Mouse (Mus musculus): ENCODE results near the gene Prkn. TPM values are rescaled to one million over a fixed set of nuclear protein-coding genes. Genes with fewer than 3 reads are reported as not detected.

Prkn gene
- polyA plus RNA-seq, 1 experiment from 2014 or later: 2.5 TPM

DNA sequence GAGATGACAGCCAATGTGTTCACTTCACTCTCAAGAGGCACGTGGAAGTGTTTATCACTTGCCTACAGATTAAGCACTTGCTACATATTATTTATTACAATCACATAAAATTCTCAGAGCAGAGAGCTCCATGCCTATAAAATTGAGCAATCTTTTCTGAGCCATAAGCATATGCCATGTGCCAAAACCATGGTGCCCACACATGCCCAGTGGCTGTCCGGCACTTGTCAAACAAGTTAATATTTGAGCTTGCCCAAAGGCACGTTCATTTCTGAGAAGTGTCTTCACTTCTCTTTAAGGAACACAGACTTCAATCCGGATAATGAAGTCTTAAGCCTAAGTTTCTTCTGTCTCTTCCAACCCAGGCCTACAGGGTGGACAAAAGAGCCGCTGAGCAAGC lies 1210.1 kb downstream of the Prkn start:
- DNase-seq (ENCODE audit: low read depth, low spot score) (no peak), ATAC-seq (no peak)
- ChIA-PET CTCF (interaction anchor here (1.0 kb wide), 1 partner anchor 9 kb away, joined by 5 read pairs; no protein-coding TSS in a partner anchor), POLR2A (no interaction called here)
- in situ Hi-C loops (cut with MboI; ENCODE audit: low pct_unique_long_range_greater_than_20kb): no loop called here
- TF ChIP-seq CTCF (IDR thresholded peaks at IDR 0.05): no peak
- no peaks in the 10 kb centered on the region for H3K27me3 ChIP-seq

DNA sequence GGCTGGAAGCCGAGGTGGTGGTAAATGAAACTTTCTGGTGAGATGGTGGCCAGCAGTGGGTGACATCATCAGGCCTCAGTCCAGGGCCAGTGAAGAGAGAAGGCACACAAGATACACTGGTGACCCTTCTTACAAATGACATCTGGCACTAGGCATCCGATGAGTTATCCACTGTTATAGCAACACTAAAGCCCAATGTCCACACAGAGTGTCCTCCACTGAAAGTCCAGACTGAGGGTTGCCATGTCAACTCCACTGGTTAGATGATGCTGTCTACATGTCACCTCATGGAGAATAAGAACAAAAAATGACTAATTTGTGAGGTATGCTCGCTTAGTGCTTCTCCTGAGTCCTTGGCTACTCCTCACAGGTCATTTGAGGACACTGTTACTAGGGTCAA lies 1210.8 kb downstream of the Prkn start:
- TF ChIP-seq CTCF (IDR thresholded peaks at IDR 0.05): no peak
- in situ Hi-C loops (cut with MboI; ENCODE audit: low pct_unique_long_range_greater_than_20kb): no loop called here
- ChIA-PET POLR2A (no interaction called here), CTCF (no interaction called here)
- DNase-seq (ENCODE audit: low read depth, low spot score) (peak; percentile 17), ATAC-seq (peak; percentile 65)
- H3K27me3 ChIP-seq: no peaks in the 10 kb centered on the region

DNA sequence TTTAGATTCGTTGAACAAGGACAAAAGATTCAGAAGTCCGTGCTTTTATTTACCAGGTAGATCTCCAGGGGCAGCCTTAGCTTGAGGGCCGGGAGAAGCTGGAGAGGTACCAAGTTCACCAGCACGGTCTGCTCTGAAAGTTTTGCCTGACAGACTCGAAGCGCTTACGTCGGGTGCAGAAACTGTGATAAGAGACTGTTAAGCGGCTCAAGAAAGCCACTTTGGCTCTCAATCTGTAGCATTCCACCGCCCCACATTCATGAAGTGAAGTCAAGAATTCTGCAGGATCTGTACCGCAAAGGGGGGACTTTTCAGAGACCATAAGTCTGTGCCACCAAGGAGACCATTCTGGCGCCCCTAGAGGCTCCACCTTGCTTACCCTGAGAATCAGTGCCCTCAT lies 1212.5 kb downstream of the Prkn start:
- in situ Hi-C loops (cut with MboI; ENCODE audit: low pct_unique_long_range_greater_than_20kb): no loop called here
- TF ChIP-seq CTCF (IDR thresholded peaks at IDR 0.05): no peak
- ATAC-seq (no peak), DNase-seq (ENCODE audit: low read depth, low spot score) (no peak)
- POLR2A ChIA-PET: no interaction called here
- CTCF ChIA-PET: interaction anchor here (1.2 kb wide), 2 partner anchors 21 to 36 kb away, joined by 3 read pairs; no protein-coding TSS in a partner anchor
- H3K27me3 ChIP-seq: no peaks in the 10 kb centered on the region

DNA sequence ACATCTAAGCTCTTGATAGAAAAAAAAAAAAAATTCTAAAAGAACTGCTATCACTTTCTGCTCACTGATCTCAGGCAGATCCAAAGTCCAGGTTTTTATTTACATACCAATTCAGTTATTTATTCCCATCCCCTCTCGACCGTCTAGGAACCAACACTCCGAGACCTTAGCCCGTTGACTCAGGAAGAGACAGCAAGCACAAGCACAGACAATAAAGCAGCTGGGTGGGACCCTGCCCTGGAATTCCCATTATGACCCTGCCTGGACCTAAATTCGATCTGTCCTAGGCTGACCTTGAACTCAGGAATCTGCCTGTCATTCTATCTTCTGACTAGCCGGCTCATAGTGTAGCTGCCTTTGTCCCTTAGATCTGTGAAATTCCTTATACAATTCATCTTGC lies 1218.9 kb downstream of the Prkn start:
- ATAC-seq (no peak), DNase-seq (ENCODE audit: low read depth, low spot score) (no peak)
- ChIA-PET POLR2A (no interaction called here), CTCF (interaction anchor here (0.6 to 0.8 kb wide), 2 partner anchors 9 to 103 kb away, joined by 3 to 5 read pairs; no protein-coding TSS in a partner anchor)
- in situ Hi-C loops (cut with MboI; ENCODE audit: low pct_unique_long_range_greater_than_20kb): no loop called here
- TF ChIP-seq CTCF (IDR thresholded peaks at IDR 0.05): no peak
- no peaks in the 10 kb centered on the region for H3K27me3 ChIP-seq

DNA sequence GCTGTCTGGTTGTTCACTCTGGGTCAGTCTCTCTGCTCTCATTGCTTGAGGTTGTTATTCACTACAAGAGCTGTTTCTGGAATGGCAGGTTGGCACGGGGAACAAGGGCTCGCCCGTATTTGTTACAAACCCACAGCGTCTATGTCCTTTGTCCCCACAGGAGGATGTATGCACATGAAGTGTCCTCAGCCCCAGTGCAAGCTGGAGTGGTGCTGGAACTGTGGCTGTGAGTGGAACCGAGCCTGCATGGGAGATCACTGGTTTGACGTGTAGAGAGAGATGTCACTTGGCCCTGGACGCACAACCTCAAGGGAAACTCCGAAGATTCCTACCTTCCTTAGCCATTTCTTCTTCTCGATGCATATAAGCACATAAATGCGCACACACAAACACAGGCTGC lies 1221.2 kb downstream of the Prkn start:
- H3K27me3 ChIP-seq: no peaks in the 10 kb centered on the region
- DNase-seq (ENCODE audit: low read depth, low spot score): no peak
- ChIA-PET POLR2A (no interaction called here), CTCF (no interaction called here)
- TF ChIP-seq CTCF (IDR thresholded peaks at IDR 0.05): no peak
- in situ Hi-C loops (cut with MboI; ENCODE audit: low pct_unique_long_range_greater_than_20kb): no loop called here
- ATAC-seq: no peak

DNA sequence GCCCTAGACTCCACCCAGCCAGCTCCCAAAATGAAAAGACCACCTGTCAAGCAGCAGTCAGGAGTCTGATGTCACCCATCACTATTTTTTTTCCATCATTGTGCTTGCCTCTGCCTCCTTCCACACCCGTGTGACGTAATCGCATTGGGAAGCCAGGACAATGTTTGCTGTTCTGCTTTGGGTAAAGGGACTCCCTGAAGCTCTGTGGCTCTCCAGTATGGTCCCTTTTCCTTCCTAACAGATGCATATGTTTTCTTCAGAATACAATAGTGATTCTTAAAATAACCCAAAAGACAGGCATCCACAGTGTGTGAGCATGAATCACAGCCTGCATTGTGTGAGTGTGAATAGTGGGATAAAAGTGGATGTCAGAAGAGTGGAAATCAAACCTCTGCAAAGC lies 1222.7 kb downstream of the Prkn start:
- TF ChIP-seq CTCF (IDR thresholded peaks at IDR 0.05): no peak
- DNase-seq (ENCODE audit: low read depth, low spot score) (no peak), ATAC-seq (no peak)
- H3K27me3 ChIP-seq: no peaks in the 10 kb centered on the region
- in situ Hi-C loops (cut with MboI; ENCODE audit: low pct_unique_long_range_greater_than_20kb): no loop called here
- POLR2A ChIA-PET: interaction anchor here (0.6 kb wide), 1 partner anchor 87 kb away, joined by 3 read pairs; no protein-coding TSS in a partner anchor
- CTCF ChIA-PET: no interaction called here

DNA sequence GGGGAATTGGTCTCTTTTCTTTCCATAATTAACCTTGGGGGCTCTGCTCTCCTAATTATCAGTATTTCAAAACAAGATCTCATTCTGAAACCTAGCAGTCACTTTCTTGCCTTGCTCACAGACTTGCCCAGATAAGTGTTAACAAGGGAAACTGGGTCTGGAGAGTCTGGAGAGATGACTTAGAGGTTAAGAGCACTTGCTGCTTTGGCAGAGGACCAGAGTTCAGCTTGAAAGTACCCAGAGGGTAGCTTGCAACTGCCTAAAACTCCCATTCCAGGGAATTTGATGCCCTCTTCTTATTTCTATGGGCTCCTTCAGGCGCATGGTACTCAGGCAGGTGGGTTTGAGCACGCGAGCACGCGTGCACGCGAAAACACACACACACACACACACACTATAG lies 1223.3 kb downstream of the Prkn start:
- in situ Hi-C loops (cut with MboI; ENCODE audit: low pct_unique_long_range_greater_than_20kb): no loop called here
- no peaks in the 10 kb centered on the region for H3K27me3 ChIP-seq
- no peak for DNase-seq (ENCODE audit: low read depth, low spot score)
- ChIA-PET CTCF (no interaction called here), POLR2A (no interaction called here)
- TF ChIP-seq CTCF (IDR thresholded peaks at IDR 0.05): no peak
- ATAC-seq: no peak

DNA sequence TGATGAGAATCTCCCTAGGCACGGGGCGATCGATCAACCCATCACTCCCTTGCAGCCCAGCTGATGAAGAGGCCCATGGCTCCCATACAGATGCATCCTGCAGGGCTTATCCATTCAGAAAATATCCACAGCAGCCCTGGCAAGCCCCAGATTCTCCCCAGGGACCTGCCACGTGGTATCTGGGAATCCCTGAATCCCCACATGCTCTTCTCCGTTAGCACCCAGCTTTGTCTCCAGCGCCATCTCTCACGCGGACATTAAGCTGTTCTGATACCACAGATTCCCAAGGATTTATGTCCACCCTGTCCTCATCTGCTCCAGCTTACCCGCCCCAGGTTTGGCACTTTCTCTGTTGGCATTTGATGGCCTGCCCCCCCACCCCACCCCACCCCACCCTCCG lies 1225.9 kb downstream of the Prkn start:
- no peak for TF ChIP-seq CTCF (IDR thresholded peaks at IDR 0.05)
- CTCF ChIA-PET: no interaction called here
- in situ Hi-C loops (cut with MboI; ENCODE audit: low pct_unique_long_range_greater_than_20kb): no loop called here

DNA sequence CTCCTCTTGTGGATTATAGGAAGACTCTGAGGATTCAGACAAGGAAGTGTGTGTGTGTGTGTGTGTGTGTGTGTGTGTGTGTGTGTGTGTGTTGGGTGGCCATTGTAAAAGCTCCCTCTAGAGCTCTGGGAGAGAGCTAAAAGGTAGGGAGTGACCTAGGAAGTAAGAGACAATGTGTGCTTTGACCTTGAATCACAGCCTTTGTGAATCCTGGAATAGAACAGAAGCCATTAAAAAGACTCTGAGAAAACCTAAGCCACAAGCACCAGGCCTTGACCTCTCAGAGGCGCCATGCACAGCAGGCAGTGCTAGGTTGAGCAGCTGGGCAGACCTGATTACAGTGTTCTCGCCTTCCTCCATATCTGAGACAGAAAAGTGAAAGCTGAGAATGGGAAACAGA lies 1236.6 kb downstream of the Prkn start:
- POLR2A ChIA-PET: no interaction called here
- TF ChIP-seq CTCF (IDR thresholded peaks at IDR 0.05): no peak
- DNase-seq (ENCODE audit: low read depth, low spot score): no peak
- ATAC-seq: no peak
- no peaks in the 10 kb centered on the region for H3K27me3 ChIP-seq
- CTCF ChIA-PET: no interaction called here
- in situ Hi-C loops (cut with MboI; ENCODE audit: low pct_unique_long_range_greater_than_20kb): no loop called here

More for the DNA sequence above, 1225.9 kb downstream of the Prkn start:
- no peaks in the 10 kb centered on the region for H3K27me3 ChIP-seq
- no peak for DNase-seq (ENCODE audit: low read depth, low spot score)
- ATAC-seq: no peak
- POLR2A ChIA-PET: no interaction called here

DNA sequence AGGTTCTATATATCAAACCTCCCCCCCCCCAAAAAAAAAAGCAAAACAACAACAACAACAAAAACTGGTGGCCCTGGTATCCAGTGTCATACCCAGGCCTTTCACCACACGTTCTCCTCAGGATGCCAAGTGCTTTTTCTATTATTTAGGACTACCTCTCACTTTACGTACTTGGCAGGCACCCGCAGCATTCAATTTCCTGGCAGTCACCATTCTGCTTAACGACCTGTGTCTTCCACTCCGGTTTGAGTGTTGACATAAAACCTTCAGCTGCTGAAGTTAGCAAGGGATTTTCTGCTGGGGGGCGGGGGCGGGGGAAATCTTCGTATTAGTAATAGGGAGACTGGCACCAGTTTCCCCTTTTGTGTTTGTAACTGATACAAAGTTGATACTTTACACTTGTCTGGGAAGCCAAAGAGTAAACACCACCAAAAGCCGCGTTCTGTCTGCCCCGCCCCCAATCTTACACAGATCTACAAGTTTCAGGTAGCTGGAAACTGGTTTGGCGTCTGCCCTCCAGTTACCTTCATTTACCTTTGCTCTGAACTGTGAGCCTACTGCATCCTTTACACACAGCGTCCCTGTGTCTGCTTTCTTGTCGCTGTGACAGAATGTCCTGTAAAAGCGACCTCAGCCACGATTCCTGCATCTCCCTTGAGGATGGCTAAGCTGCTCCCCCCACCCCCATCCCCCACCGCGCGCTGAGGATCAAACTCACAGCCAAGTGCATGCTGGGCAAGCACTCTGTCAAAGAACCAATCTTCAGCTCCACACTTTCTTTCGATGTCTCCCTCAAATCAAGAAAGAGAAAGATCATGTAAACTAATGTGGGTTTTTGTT lies 1240.7 kb downstream of the Prkn start:
- ATAC-seq (no peak), DNase-seq (ENCODE audit: low read depth, low spot score) (peak; percentile 15)
- in situ Hi-C loops (cut with MboI; ENCODE audit: low pct_unique_long_range_greater_than_20kb): no loop called here
- CTCF ChIA-PET: no interaction called here
- POLR2A ChIA-PET: no interaction called here
- no peaks in the 10 kb centered on the region for H3K27me3 ChIP-seq
- no peak for TF ChIP-seq CTCF (IDR thresholded peaks at IDR 0.05)

DNA sequence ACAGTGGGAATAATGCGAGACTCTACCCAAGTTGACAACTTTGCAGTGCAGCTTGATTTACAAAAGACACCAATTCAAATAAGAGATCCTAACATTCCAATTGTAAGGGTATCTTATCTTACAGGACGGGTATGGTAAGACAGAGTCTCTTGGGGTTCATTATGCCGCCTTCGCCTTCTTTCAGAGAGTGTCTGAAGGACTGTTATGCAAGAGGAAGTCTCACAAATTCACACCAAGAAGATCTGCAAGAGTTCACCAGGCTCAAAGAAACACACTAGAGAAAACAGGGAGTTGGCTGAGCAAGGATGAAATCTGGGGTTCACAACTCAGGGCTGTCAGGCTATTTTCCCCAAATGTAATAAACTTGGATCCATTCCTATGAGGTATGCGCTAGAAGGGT lies 1242.0 kb downstream of the Prkn start:
- H3K27me3 ChIP-seq: no peaks in the 10 kb centered on the region
- in situ Hi-C loops (cut with MboI; ENCODE audit: low pct_unique_long_range_greater_than_20kb): no loop called here

More for the DNA sequence above, 1242.0 kb downstream of the Prkn start:
- POLR2A ChIA-PET: no interaction called here
- no peak for ATAC-seq
- DNase-seq (ENCODE audit: low read depth, low spot score): no peak
- TF ChIP-seq CTCF (IDR thresholded peaks at IDR 0.05): no peak
- CTCF ChIA-PET: no interaction called here

Data from Patski (cell line).